Mouse (Mus musculus): Measurements from ENCODE around the gene Gm10488.
"Not testable (repeated sequence)": the region's sequence is repeated elsewhere in the genome, so short reads cannot be mapped to it uniquely, and the experiment has no call there.

The Gm10488 gene

DNA sequence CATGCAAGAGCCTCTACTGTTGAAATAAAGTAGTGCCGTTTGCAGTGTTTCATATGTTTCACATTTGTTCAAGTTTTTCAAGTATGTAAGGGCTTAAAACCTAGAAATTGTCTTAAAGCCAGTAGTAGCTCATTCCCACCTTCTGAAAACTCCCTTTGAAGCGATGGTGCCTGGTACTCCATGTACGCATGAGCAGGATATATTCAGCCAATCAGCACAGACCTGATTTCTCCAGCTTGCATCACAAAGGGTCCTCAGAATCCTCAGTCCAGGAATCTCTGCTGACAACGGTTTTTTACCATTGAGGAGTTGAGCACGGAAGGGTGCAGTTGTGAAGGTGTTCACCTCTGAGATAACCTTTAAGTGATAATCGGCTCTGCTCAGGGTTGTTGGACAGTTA, at the start of gene Gm10488:
Gm10488 (plus strand) TSS at position 301 of the 400 bp plus-strand sequence.
- not testable (repeated sequence) for DNase-seq (ENCODE audit: low read depth in 1 of 2, low spot score in 2 of 2)

All from monocyte, adult 2 months (primary cell).